Mouse (Mus musculus) ES-E14 (cell line): ENCODE measurements around the gene Gm48552. TPM values are rescaled to one million over a fixed set of nuclear protein-coding genes. Genes with fewer than 3 reads are reported as not detected.
A peak's percentile ranks its signal among the peaks of the same experiment; 100 is the strongest.

ENCODE experiments used
- DNase-seq: peaks from one replicate; pipeline ENCODE4 v3.0.0-alpha.2; 2013; ENCODE audit warnings: low read depth, low spot score
- H3K27ac ChIP-seq: 2 replicates; pipeline ENCODE4 v1.5.1; 2012; ENCODE audit warnings: low read depth, mild to moderate bottlenecking, low read length, moderate library complexity, mixed read lengths; ENCODE audit not compliant: poor library complexity, insufficient read depth, severe bottlenecking
- H3K36me3 ChIP-seq: 2 replicates; pipeline ENCODE4 v1.6.1; 2012; ENCODE audit warnings: mild to moderate bottlenecking, low read length, moderate library complexity, mixed read lengths; ENCODE audit not compliant: control insufficient read depth, poor library complexity, insufficient read depth, severe bottlenecking
- H3K4me1 ChIP-seq, 2 experiments: fragments of 150-350 bp in 1 of 2; sonication (generic) in 1 of 2; 2 replicates each; pipeline ENCODE4 v1.6.1; 2012; ENCODE audit warnings: low read length in 2 of 2, mild to moderate bottlenecking in 1 of 2, mixed read lengths in 1 of 2; ENCODE audit not compliant: control insufficient read depth in 2 of 2, insufficient read depth in 2 of 2, poor library complexity in 1 of 2
- H3K4me3 ChIP-seq, 2 experiments: fragments of 150-350 bp in 1 of 2; sonication (generic) in 1 of 2; 2 replicates each; pipeline ENCODE4 v1.5.1; 2012; ENCODE audit warnings: low read length in 2 of 2, low read depth in 1 of 2, mild to moderate bottlenecking in 1 of 2, mixed read lengths in 1 of 2; ENCODE audit not compliant: insufficient read depth in 1 of 2, poor library complexity in 1 of 2, severe bottlenecking in 1 of 2
- H3K9ac ChIP-seq: 2 replicates; pipeline ENCODE4 v1.6.1; 2012; ENCODE audit warnings: low read depth, mild to moderate bottlenecking, low read length, mixed read lengths; ENCODE audit not compliant: poor library complexity, insufficient read depth, severe bottlenecking
- H3K9me3 ChIP-seq: fragments of 150-350 bp; sonication (generic); 2 replicates; pipeline ENCODE4 v1.6.1; 2012; ENCODE audit warnings: low read depth, mild to moderate bottlenecking, low read length; ENCODE audit not compliant: control insufficient read depth, insufficient read depth
- CHD2 ChIP-seq: IDR thresholded peaks from 2 replicates; pipeline ENCODE4 v1.6.1; 2014; ENCODE audit warnings: mild to moderate bottlenecking, low read depth, low read length, inconsistent platforms
- HCFC1 ChIP-seq: IDR thresholded peaks from 2 replicates; pipeline ENCODE4 v1.6.1; 2012; ENCODE audit warnings: low read length, inconsistent platforms, borderline replicate concordance; ENCODE audit not compliant: insufficient read depth
- MAFK ChIP-seq: IDR thresholded peaks from 2 replicates; pipeline ENCODE4 v1.6.1; 2014; ENCODE audit warnings: mild to moderate bottlenecking, low read depth, low read length, inconsistent platforms; ENCODE audit not compliant: insufficient read depth
- ZC3H11A ChIP-seq: IDR thresholded peaks from 2 replicates; pipeline ENCODE4 v1.6.1; 2012; ENCODE audit warnings: low read depth, mild to moderate bottlenecking, inconsistent platforms, low read length, borderline replicate concordance
- ZNF384 ChIP-seq: IDR thresholded peaks from 2 replicates; pipeline ENCODE4 v1.6.1; 2012; ENCODE audit warnings: low read depth, low read length, inconsistent platforms
- in situ Hi-C, 2 experiments: fragments of 600-800 bp; cut with MboI; formaldehyde crosslinking; loops; one replicate each; pipeline ENCODE4 v1.15.1; 2025; ENCODE audit warnings: low sequenced_read_pairs in 2 of 2, inconsistent platforms in 1 of 2; ENCODE audit not compliant: unreplicated experiment in 2 of 2
- total RNA-seq: library from RNA; depleted of rRNA; stranded (reverse); fragments of 300-350 nt; gene quantifications from 2 replicates; pipeline ENCODE4 v1.2.3, GENCODE M21; 2012

The Gm48552 gene
- total RNA-seq, 1 experiment, result 2.5 TPM

DNA sequence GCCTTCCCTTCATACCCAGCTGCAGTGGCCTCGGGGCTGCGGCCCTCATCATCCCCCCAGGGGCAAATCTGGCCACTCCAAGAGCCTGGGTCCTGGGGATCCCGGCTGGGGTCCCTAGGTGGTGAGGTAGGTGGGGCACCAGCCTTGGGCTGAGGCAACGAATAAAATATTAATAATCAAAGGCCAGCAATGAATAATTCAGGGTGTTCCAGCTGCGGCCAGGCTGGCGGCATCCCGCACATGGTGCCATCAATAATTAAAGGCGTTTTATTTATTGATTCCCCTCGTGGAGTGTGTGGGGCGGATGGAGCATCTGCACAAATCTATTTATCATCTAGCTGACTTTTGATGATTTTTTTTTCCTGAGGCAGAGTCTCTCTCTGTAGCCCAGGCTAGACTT, 14.7 kb downstream of the Gm48552 start:
- 0 out of 4 replicates have a peak overlapping the region, but pooled peaks of 1 of the 2 experiments have one; percentile 4 for H3K4me3 ChIP-seq
- peaks cover 10% of the 10 kb centered on the region; the same call in 1 of the 2 replicates for H3K36me3 ChIP-seq
- no peaks in the 10 kb centered on the region for H3K9me3 ChIP-seq
- no peak overlapping the region for H3K27ac ChIP-seq
- DNase-seq, result no peak
- no peak overlapping the region for H3K9ac ChIP-seq
- TF ChIP-seq ZC3H11A (no peak), HCFC1 (no peak), MAFK (no peak), CHD2 (no peak), ZNF384 (no peak)
- in situ Hi-C loops, result no loop called here
- peaks cover 8 to 60% of the 10 kb centered on the region in 2 experiments; a peak in 3 of 4 replicates for H3K4me1 ChIP-seq

DNA sequence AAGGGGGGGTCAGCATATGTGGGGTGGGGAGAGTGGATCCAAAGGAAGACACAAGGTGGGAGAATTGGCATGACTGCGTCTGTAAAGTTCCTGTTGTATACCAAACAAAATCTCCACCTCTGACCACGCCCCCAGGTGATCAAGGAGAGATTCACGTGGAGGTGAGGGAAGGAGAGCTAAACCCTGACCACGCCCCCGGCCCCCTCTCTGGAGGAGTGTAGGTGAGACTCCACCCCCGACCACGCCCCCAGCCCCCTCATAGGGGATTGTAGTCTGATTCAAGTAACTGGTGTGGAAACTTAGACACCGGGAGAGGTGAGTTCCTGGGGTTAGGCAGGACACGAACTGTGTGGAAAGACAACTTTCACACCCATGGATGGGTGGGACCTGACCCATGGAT, 15.3 kb downstream of the Gm48552 start:
- in situ Hi-C loops, result no loop called here
- Histone ChIP-seq H3K4me3 (0 out of 4 replicates have a peak overlapping the region, but pooled peaks of 1 of the 2 experiments have one; percentile 19), H3K27ac (no peak overlapping the region), H3K4me1 (peaks cover 8 to 65% of the 10 kb centered on the region in 2 experiments; a peak in 3 of 4 replicates), H3K36me3 (peaks cover 10% of the 10 kb centered on the region; the same call in 1 of the 2 replicates), H3K9ac (peak overlapping the region; percentile 5; the same call in 1 of the 2 replicates), H3K9me3 (no peaks in the 10 kb centered on the region)
- no peak for TF ChIP-seq ZC3H11A
- no peak for TF ChIP-seq CHD2
- no peak for TF ChIP-seq ZNF384
- TF ChIP-seq HCFC1, result no peak
- TF ChIP-seq MAFK, result no peak
- peak; percentile 87 for DNase-seq

DNA sequence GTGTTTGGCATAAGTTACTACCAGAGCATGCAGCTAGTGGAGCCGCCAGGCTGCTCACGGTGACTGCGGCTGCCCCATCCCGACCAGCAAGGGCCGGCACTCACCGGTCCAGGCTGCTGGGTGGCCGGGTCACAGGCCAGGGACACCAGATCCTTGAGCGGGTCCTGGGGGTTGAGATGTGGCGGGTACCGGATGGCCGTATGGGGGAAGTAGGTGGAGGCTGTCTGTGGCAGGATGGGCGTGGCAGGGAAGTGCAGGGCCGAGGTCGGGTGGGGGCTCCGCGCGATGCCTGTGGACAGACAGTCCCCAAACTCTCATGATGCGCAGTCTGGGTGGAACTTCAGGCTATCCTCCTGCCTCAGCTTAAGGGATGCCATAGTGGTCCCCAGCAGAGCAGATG, 15.9 kb downstream of the Gm48552 start:
- Histone ChIP-seq H3K9ac (peak overlapping the region; percentile 5; the same call in 1 of the 2 replicates), H3K9me3 (no peaks in the 10 kb centered on the region), H3K4me3 (peak overlapping the region in 1 of 2 experiments; percentile 19; a peak in 2 of 4 replicates), H3K27ac (no peak overlapping the region), H3K36me3 (peaks cover 7% of the 10 kb centered on the region; the same call in 1 of the 2 replicates), H3K4me1 (peaks cover 8 to 62% of the 10 kb centered on the region in 2 experiments; a peak in 3 of 4 replicates)
- TF ChIP-seq ZNF384 (no peak), HCFC1 (no peak), ZC3H11A (no peak), MAFK (no peak), CHD2 (no peak)
- no peak for DNase-seq
- in situ Hi-C loops, result no loop called here

DNA sequence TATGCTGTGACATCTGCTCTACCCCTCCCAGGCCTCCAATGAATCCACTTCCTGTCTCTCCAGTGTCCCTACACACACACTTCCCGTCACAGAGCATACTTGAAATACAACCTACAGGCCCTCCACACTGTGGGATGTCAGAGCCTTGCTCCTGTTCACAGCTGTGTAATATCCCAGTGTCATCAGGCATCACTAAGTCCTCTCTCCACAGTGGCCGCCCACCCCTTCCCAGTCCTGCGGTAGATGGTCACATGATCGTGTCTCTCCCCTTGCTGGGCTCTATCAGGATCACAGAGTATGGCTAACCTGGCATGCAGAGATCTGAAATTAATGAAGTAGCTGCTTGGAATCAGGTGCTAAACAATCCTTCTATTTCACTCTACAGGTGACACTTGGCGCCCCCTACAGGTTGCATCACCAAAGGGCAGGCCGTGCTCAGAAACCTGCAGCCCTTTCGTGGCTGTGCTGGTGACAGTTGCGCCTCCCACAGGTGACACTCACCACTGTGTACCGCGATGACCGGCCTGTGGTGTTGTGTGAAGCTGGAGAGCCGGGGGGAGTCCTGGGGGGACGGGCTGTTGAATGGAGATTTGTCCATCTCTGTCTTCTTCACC, 16.9 kb downstream of the Gm48552 start:
- Histone ChIP-seq H3K4me1 (peaks cover 7 to 64% of the 10 kb centered on the region in 2 experiments; a peak in 3 of 4 replicates), H3K4me3 (no peak overlapping the region), H3K27ac (no peak overlapping the region), H3K9ac (no peak overlapping the region), H3K9me3 (no peaks in the 10 kb centered on the region), H3K36me3 (peaks cover 7% of the 10 kb centered on the region; the same call in 1 of the 2 replicates)
- TF ChIP-seq ZNF384 (no peak), ZC3H11A (no peak), MAFK (no peak), CHD2 (no peak), HCFC1 (no peak)
- in situ Hi-C loops, result no loop called here
- no peak for DNase-seq
